Mouse (Mus musculus): Measurements from ENCODE around the gene Ccdc82. TPM values are rescaled to one million over a fixed set of nuclear protein-coding genes. Genes with fewer than 3 reads are reported as not detected.
A peak's percentile ranks its signal among the peaks of the same experiment; 100 is the strongest.

Gene Ccdc82
- polyA plus RNA-seq, 1 experiment from 2014 or later = 7.1 TPM

GRCm38 (mm10) chr9:13313923-13314322, 67.2 kb downstream of the Ccdc82 start:
- Histone ChIP-seq H3K27ac (replicated peaks) (peak overlapping the region; percentile 14; the same call in 1 of the 2 replicates), H3K4me3 (replicated peaks) (no peak overlapping the region), H3K4me1 (peaks cover 25% of the 10 kb centered on the region), H3K9me3 (replicated peaks) (no peaks in the 10 kb centered on the region), H3K36me3 (no peaks in the 10 kb centered on the region), H3K27me3 (no peaks in the 10 kb centered on the region), H3K4me2 (replicated peaks) (no peak overlapping the region), H3K9ac (no peak overlapping the region)
- no peak for ATAC-seq (ENCODE audit: insufficient number of reproducible peaks, low FRiP score, low TSS enrichment, low read depth)
- 91% methylated on average over 2 of the region's 2 CpGs for WGBS

DNA sequence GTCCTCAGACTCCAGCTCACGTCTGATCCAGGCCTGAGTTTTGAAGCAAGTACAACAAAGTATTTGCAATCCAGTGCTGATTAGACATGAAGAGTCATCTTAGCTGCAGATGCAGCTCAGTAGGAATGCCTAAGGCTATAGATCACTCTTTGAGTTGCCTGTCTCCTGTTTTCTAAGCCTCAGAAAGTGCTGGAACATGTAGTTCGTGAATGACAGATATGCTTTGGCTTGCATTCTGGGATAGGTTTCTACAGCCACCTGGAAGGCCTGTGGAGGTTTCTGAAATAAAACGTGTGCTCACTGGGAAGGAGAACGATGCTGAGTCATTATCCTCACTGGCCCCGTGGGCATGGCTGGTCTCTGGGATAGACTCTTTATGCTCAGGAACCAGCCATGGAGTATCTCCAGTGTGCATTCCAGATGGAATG, 67.8 kb downstream of the Ccdc82 start:
- Histone ChIP-seq H3K36me3 (no peaks in the 10 kb centered on the region), H3K9me3 (replicated peaks) (no peaks in the 10 kb centered on the region), H3K9ac (no peak overlapping the region), H3K4me1 (peaks cover 25% of the 10 kb centered on the region), H3K4me3 (replicated peaks) (no peak overlapping the region), H3K27ac (replicated peaks) (peak overlapping the region; percentile 14; the same call in 1 of the 2 replicates), H3K4me2 (replicated peaks) (no peak overlapping the region), H3K27me3 (no peaks in the 10 kb centered on the region)
- 47% methylated on average over 5 of the region's 5 CpGs for WGBS
- no peak for ATAC-seq (ENCODE audit: insufficient number of reproducible peaks, low FRiP score, low TSS enrichment, low read depth)

GRCm38 (mm10) chr9:13315393-13315792, 68.6 kb downstream of the Ccdc82 start:
- Histone ChIP-seq H3K4me1 (peaks cover 20% of the 10 kb centered on the region), H3K4me3 (replicated peaks) (no peak overlapping the region), H3K27ac (replicated peaks) (peak overlapping the region; percentile 60), H3K36me3 (no peaks in the 10 kb centered on the region), H3K4me2 (replicated peaks) (no peak overlapping the region), H3K27me3 (no peaks in the 10 kb centered on the region), H3K9me3 (replicated peaks) (no peaks in the 10 kb centered on the region), H3K9ac (no peak overlapping the region)
- 58% methylated on average over 5 of the region's 5 CpGs for WGBS
- ATAC-seq (ENCODE audit: insufficient number of reproducible peaks, low FRiP score, low TSS enrichment, low read depth) = no peak

DNA sequence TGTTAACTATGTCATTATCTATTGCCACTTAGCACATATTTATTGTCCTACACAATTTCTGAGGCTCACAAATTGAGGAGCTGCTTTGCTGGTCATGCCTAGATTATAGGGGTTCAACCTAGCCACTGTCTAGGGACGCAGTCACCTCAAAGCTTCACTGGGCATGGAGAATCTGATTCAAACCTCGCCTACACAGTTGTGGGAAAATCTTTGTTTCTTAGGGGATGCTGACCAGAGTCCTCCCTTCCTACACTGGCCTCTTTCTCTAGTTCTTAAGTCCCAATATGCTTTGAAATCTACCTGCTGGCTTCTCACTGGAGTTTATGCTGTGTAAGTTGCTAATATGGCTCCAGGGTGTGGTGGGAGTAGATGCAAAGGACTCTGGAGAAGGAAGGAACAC, 72.8 kb downstream of the Ccdc82 start:
- Histone ChIP-seq H3K4me3 (replicated peaks) (no peak overlapping the region), H3K9me3 (replicated peaks) (no peaks in the 10 kb centered on the region), H3K4me1 (peaks cover 26% of the 10 kb centered on the region), H3K36me3 (no peaks in the 10 kb centered on the region), H3K27ac (replicated peaks) (no peak overlapping the region), H3K9ac (no peak overlapping the region), H3K4me2 (replicated peaks) (no peak overlapping the region), H3K27me3 (no peaks in the 10 kb centered on the region)
- WGBS = 93% methylated on average over 2 of the region's 2 CpGs
- ATAC-seq (ENCODE audit: insufficient number of reproducible peaks, low FRiP score, low TSS enrichment, low read depth) = no peak

DNA sequence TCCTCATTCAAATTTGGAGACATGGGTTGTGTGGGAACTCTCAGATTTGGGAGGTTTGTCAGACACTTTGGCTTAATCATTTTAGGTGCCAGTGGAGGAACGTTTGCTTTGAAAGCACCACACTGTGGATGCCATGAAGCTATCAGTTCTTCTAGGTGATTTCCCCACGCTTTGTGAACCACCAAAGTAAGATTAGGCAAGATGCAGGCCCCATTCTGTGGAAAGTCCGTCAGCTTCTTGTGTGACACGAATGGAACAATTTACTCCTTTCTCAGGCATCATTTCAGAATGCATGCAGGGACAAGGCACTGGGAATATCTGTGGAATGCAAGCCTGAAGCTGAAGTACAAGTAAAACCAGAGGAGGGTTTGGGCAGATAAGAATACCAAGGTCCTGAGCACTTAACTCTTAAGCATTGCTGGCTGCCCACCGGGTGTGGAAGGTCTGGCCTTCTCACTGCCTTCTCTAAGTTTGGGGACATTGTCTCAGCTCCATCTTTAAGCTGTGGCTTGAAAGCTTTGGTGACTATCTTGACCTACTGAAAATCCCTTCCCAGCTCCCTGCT, 74.1 kb downstream of the Ccdc82 start:
- H3K9me3 ChIP-seq (replicated peaks) = no peaks in the 10 kb centered on the region
- ATAC-seq (ENCODE audit: insufficient number of reproducible peaks, low FRiP score, low TSS enrichment, low read depth) = no peak

GRCm38 (mm10) chr9:13323074-13323473, 76.3 kb downstream of the Ccdc82 start:
- Histone ChIP-seq H3K4me2 (replicated peaks) (no peak overlapping the region), H3K9me3 (replicated peaks) (no peaks in the 10 kb centered on the region), H3K4me1 (peaks cover 14% of the 10 kb centered on the region), H3K27me3 (no peaks in the 10 kb centered on the region), H3K4me3 (replicated peaks) (no peak overlapping the region), H3K27ac (replicated peaks) (peak overlapping the region; percentile 76), H3K9ac (no peak overlapping the region), H3K36me3 (no peaks in the 10 kb centered on the region)
- 70% methylated on average over 2 of the region's 2 CpGs for WGBS
- peak; percentile 39; the same call in 1 of the 2 replicates for ATAC-seq (ENCODE audit: insufficient number of reproducible peaks, low FRiP score, low TSS enrichment, low read depth)

More for the DNA sequence above, 74.1 kb downstream of the Ccdc82 start:
- Histone ChIP-seq H3K4me3 (replicated peaks) (no peak overlapping the region), H3K36me3 (no peaks in the 10 kb centered on the region), H3K27ac (replicated peaks) (no peak overlapping the region), H3K4me1 (peaks cover 15% of the 10 kb centered on the region), H3K9ac (no peak overlapping the region), H3K27me3 (no peaks in the 10 kb centered on the region), H3K4me2 (replicated peaks) (no peak overlapping the region)
- 67% methylated on average over 5 of the region's 5 CpGs for WGBS

DNA sequence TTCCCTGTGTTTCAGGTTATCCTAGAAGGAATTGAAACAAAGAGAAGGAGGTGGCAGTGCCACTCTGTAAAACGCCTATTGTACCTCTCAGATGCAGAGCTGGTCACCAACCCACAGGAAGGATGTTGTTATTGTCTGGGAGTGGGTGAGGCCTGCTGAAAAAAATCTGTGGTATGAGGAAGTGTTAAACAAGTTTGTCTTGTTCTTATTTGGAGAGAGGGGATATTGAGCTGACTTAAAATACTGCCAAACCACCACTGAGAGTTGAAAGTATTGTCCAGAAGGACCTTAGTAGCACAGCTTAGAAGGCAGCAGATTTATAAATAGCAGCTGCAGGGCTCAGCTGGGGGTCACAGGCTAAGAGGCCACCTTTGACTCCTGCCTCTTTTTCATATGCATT, 76.9 kb downstream of the Ccdc82 start:
- Histone ChIP-seq H3K36me3 (no peaks in the 10 kb centered on the region), H3K27me3 (no peaks in the 10 kb centered on the region), H3K4me1 (peaks cover 14% of the 10 kb centered on the region), H3K9me3 (replicated peaks) (no peaks in the 10 kb centered on the region), H3K9ac (no peak overlapping the region), H3K27ac (replicated peaks) (peak overlapping the region; percentile 80), H3K4me2 (replicated peaks) (no peak overlapping the region), H3K4me3 (replicated peaks) (no peak overlapping the region)
- peak; percentile 70; the same call in 1 of the 2 replicates for ATAC-seq (ENCODE audit: insufficient number of reproducible peaks, low FRiP score, low TSS enrichment, low read depth)
- 16% methylated on average over 1 of the region's 1 CpGs for WGBS

Other genes starting within 250 kb of the Ccdc82 start
- gene Jrkl, start 1.1 kb upstream of the Ccdc82 start, polyA plus RNA-seq (2015; fragmentation: Nextera tagmentation; extraction: Ambion mirVana) = 9.4 and 9.6 TPM in 2 replicates
- gene Maml2, start 51.0 kb downstream of the Ccdc82 start, polyA plus RNA-seq (2015; fragmentation: Nextera tagmentation; extraction: Ambion mirVana) = 11.7 and 12.5 TPM in 2 replicates
- gene Gm17571, start 199.8 kb downstream of the Ccdc82 start, polyA plus RNA-seq (2015; fragmentation: Nextera tagmentation; extraction: Ambion mirVana) = not detected in 2 replicates